Mouse (Mus musculus) forebrain, embryonic 11.5 days (tissue): ENCODE results near the gene Srpk2. TPM values are rescaled to one million over a fixed set of nuclear protein-coding genes. Genes with fewer than 3 reads are reported as not detected.

ENCODE experiments used
- ATAC-seq: fragments of 200-750 bp; cut with Nextera tagmentation; replicated peaks from 2 replicates; pipeline ENCODE4 v1.8.0; 2017; ENCODE audit warnings: moderate TSS enrichment; ENCODE audit not compliant: low FRiP score
- DNase-seq: peaks from one replicate; pipeline ENCODE4 v3.0.0-alpha.2; 2017; ENCODE audit warnings: low spot score
- H3K27ac ChIP-seq: fragments of 300-500 bp; sonication (generic); 2 replicates; pipeline ENCODE4 v1.5.1; 2014; ENCODE audit warnings: low read depth, low read length
- H3K27me3 ChIP-seq: fragments of 300-500 bp; sonication (generic); 2 replicates; pipeline ENCODE4 v1.6.1; 2014; ENCODE audit warnings: mild to moderate bottlenecking, low read length, mixed read lengths; ENCODE audit not compliant: control insufficient read depth, insufficient read depth
- H3K36me3 ChIP-seq: fragments of 300-500 bp; sonication (generic); 2 replicates; pipeline ENCODE4 v1.6.1; 2014; ENCODE audit warnings: mild to moderate bottlenecking, low read length, moderate library complexity, mixed read lengths; ENCODE audit not compliant: control insufficient read depth, insufficient read depth
- H3K4me1 ChIP-seq: fragments of 300-500 bp; sonication (generic); replicated peaks from 2 replicates; pipeline ENCODE4 v1.6.1; 2014; ENCODE audit warnings: low read length, mixed read lengths; ENCODE audit not compliant: control insufficient read depth, insufficient read depth
- H3K4me2 ChIP-seq: fragments of 300-500 bp; sonication (generic); 2 replicates; pipeline ENCODE4 v1.6.1; 2014; ENCODE audit warnings: low read depth, mild to moderate bottlenecking, low read length, moderate library complexity, mixed read lengths; ENCODE audit not compliant: severe bottlenecking
- H3K4me3 ChIP-seq: fragments of 300-500 bp; sonication (generic); 2 replicates; pipeline ENCODE4 v1.5.1; 2014; ENCODE audit warnings: low read depth, low read length
- H3K9ac ChIP-seq: fragments of 300-500 bp; sonication (generic); 2 replicates; pipeline ENCODE4 v1.6.1; 2014; ENCODE audit warnings: low read length
- H3K9me3 ChIP-seq: fragments of 300-500 bp; sonication (generic); 2 replicates; pipeline ENCODE4 v1.6.1; 2016; ENCODE audit warnings: low read length, mixed read lengths; ENCODE audit not compliant: control insufficient read depth
- WGBS: fragments of 180-500 bp; shearing (Covaris S2); extraction: QIAGEN DNeasy Blood & Tissue Kit; methylation state at CpG from one replicate; pipeline ENCODE4 v1.1.7; 2014; 5-methylcytosine and 5-hydroxymethylcytosine counted together
- polyA plus RNA-seq: library from polyadenylated mRNA; unstranded; fragments of >200 nt; fragmentation: Nextera tagmentation; extraction: Ambion mirVana; gene quantifications from 2 replicates; pipeline ENCODE4 v1.2.1, GENCODE M21; 2014

The Srpk2 gene
- polyA plus RNA-seq, 1 experiment from 2014 or later = 61.1 TPM

DNA sequence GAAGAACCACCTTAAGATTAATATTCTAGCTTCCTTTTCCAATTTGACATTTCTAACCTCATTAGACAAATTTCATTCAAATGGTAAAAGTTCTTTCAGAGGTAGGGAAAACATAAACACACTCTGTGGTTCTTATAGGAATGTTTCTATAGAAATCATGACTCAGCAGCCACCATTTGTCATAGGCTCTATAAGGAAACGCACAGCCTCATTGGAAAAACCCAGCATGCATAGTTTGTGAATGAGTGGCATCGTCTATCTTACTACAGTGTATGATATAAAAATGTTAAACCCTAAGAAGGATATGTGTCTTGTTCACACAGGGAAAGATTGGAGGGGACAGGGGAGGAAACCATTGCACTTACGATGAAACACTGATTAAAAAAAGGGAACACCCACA is 178.8 kb downstream of the Srpk2 start:
- Histone ChIP-seq H3K4me2 (no peak overlapping the region), H3K9me3 (no peaks in the 10 kb centered on the region), H3K36me3 (peaks cover 15% of the 10 kb centered on the region), H3K27ac (no peak overlapping the region), H3K4me1 (no peaks in the 10 kb centered on the region), H3K4me3 (no peak overlapping the region), H3K27me3 (no peaks in the 10 kb centered on the region), H3K9ac (no peak overlapping the region)
- WGBS = 92% methylated on average over 3 of the region's 3 CpGs
- ATAC-seq (no peak), DNase-seq (no peak)

DNA sequence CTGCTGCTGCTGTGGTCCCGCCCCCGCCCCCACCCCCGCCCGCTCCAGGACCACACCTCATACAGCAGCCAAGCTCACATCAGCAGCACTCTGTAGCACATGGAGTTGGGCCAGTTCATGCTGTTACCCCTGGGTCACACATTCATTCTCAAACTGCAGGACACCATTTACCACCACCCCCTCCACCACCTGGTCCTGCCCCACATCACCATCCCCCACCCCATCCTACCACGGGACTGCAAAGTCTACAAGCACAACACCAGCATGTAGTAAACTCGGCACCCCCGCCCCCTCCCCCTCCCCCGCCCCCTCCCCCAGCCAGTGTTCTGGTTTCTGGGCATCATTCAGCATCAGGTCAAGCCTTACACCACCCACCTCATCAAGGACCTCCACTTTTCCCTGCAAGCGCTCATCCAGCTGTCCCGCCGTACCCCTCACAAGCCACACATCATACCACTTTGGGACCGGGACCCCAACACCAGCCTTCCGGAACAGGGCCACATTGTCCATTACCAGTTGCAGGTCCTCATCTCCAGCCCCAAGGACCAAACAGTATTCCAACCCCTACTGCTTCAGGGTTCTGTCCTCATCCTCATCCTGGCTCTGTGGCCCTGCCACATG is 182.0 kb downstream of the Srpk2 start:
- H3K36me3 ChIP-seq = peaks cover 18% of the 10 kb centered on the region
- no peak overlapping the region for H3K27ac ChIP-seq
- no peaks in the 10 kb centered on the region for H3K4me1 ChIP-seq
- 83% methylated on average over 10 of the region's 13 CpGs for WGBS
- no peaks in the 10 kb centered on the region for H3K9me3 ChIP-seq
- H3K27me3 ChIP-seq = no peaks in the 10 kb centered on the region
- no peak overlapping the region for H3K4me3 ChIP-seq
- ATAC-seq (no peak; the same call in 1 of the 2 replicates), DNase-seq (no peak)
- H3K4me2 ChIP-seq = no peak overlapping the region
- no peak overlapping the region for H3K9ac ChIP-seq

DNA sequence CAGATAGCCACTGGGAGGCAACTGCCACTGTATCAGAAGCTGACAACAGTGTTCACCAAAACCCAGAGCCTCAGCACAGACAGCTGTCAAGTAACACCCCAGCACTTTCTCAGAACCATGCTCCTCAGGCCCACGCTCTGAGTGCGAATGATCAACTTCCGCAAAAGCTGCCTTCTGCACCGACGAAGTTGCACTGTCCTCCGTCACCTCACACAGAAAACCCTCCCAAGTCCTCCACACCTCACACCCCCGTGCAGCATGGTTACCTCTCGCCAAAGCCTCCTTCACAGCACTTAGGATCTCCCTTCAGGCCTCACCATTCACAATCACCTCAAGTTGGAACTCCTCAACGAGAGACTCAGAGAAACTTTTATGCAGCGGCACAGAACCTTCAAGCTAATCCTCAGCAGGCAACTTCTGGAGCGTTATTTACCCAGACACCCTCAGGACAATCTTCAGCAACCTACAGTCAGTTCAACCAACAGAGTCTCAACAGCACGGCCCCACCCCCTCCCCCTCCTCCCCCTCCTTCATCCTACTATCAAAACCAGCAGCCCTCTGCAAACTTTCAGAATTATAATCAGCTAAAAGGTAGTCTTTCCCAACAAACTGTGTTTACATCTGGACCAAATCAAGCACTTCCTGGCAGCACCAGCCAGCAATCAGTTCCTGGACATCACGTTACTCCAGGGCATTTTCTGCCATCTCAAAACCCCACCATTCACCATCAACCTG is 182.7 kb downstream of the Srpk2 start:
- DNase-seq (no peak), ATAC-seq (no peak)
- H3K9ac ChIP-seq = no peak overlapping the region
- H3K27me3 ChIP-seq = no peaks in the 10 kb centered on the region
- H3K4me3 ChIP-seq = no peak overlapping the region
- WGBS = 84% methylated on average over 13 of the region's 13 CpGs
- no peaks in the 10 kb centered on the region for H3K4me1 ChIP-seq
- no peaks in the 10 kb centered on the region for H3K9me3 ChIP-seq
- peaks cover 21% of the 10 kb centered on the region for H3K36me3 ChIP-seq
- no peak overlapping the region for H3K27ac ChIP-seq
- H3K4me2 ChIP-seq = no peak overlapping the region

DNA sequence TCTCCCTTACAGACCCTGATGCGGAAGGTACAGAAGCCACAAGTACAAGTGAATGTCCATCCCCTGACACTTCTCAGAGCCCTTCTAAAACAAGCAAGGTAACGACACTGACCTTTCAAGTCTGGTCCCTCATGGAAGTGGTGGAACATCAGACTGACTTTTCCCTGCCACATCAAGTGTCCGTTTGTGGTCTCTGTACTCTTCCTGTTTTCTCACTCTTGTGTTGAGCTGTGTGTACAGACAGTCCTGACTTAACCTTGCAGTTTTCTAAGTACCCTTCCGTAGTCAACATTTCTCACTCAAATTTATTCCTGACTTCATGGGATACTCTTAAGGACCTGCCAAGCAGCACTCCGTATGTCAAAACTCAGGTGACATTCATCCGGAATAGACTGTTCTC is 183.7 kb downstream of the Srpk2 start:
- peaks cover 23% of the 10 kb centered on the region for H3K36me3 ChIP-seq
- ATAC-seq (no peak), DNase-seq (no peak)
- no peak overlapping the region for H3K27ac ChIP-seq
- no peaks in the 10 kb centered on the region for H3K27me3 ChIP-seq
- H3K4me1 ChIP-seq = no peaks in the 10 kb centered on the region
- 90% methylated on average over 6 of the region's 6 CpGs for WGBS
- H3K9me3 ChIP-seq = no peaks in the 10 kb centered on the region
- no peak overlapping the region for H3K4me3 ChIP-seq
- H3K4me2 ChIP-seq = no peak overlapping the region
- H3K9ac ChIP-seq = no peak overlapping the region

DNA sequence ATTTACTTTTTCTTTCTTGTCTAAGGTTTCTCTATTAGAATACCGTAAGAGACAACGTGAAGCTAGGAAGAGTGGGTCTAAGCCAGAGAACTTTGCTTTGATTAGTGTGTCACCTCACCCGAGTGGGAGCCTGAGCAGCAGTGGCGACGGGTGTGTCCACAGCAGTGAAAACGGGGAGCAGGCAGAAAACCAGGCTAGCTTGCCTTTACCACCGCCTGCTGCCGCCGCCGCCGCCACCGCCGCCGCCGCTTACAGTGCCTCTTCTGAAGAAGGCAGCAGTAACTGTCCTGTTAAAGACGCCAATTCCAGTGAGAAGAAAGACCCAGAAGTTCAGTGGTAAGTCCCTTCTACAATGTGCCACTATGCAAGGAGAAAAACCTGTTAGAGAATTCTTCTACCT is 185.2 kb downstream of the Srpk2 start:
- Histone ChIP-seq H3K36me3 (peaks cover 26% of the 10 kb centered on the region), H3K27ac (no peak overlapping the region), H3K9ac (no peak overlapping the region), H3K27me3 (no peaks in the 10 kb centered on the region), H3K4me3 (no peak overlapping the region), H3K9me3 (no peaks in the 10 kb centered on the region), H3K4me2 (no peak overlapping the region), H3K4me1 (no peaks in the 10 kb centered on the region)
- 96% methylated on average over 16 of the region's 16 CpGs for WGBS
- no peak for ATAC-seq
- no peak for DNase-seq

DNA sequence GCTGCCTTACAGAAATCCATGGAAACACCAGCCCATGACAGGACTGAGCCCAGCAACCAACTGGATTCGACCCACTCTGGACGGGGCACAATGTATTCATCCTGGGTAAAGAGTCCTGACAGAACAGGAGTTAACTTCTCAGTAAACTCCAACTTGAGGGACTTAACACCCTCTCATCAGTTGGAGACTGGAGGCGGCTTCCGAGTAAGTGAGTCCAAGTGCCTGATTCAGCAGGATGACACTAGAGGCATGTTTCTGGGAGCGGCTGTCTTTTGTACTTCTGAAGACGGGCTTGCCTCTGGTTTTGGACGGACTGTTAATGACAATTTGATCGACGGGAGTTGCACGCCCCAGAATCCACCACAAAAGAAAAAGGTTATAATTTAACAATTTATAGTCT is 186.5 kb downstream of the Srpk2 start:
- Histone ChIP-seq H3K9me3 (no peaks in the 10 kb centered on the region), H3K4me1 (no peaks in the 10 kb centered on the region), H3K9ac (no peak overlapping the region), H3K36me3 (peaks cover 31% of the 10 kb centered on the region), H3K27me3 (no peaks in the 10 kb centered on the region), H3K4me2 (no peak overlapping the region), H3K4me3 (no peak overlapping the region), H3K27ac (no peak overlapping the region)
- 91% methylated on average over 10 of the region's 10 CpGs for WGBS
- DNase-seq = no peak
- no peak for ATAC-seq

DNA sequence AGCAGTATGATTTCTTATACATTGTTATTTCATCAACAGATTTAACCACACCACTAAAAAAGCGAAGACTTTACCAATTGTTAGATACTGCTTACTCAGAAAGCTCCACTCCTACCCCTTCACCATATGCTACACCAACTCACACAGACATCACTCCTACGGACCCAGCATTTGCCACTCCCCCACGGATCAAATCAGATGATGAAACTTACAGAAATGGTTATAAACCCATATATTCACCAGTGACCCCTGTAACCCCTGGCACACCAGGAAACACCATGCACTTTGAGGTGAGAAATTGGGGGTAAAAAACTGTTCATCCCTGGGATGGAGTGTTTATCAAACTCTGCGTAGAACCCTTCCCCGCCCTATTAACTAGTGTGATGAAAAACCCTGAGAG is 187.5 kb downstream of the Srpk2 start:
- ATAC-seq = no peak
- Histone ChIP-seq H3K27me3 (no peaks in the 10 kb centered on the region), H3K4me3 (no peak overlapping the region), H3K4me2 (no peak overlapping the region), H3K9ac (no peak overlapping the region), H3K36me3 (peaks cover 32% of the 10 kb centered on the region), H3K27ac (no peak overlapping the region), H3K9me3 (no peaks in the 10 kb centered on the region), H3K4me1 (no peaks in the 10 kb centered on the region)
- no peak for DNase-seq
- WGBS = 94% methylated on average over 5 of the region's 5 CpGs

DNA sequence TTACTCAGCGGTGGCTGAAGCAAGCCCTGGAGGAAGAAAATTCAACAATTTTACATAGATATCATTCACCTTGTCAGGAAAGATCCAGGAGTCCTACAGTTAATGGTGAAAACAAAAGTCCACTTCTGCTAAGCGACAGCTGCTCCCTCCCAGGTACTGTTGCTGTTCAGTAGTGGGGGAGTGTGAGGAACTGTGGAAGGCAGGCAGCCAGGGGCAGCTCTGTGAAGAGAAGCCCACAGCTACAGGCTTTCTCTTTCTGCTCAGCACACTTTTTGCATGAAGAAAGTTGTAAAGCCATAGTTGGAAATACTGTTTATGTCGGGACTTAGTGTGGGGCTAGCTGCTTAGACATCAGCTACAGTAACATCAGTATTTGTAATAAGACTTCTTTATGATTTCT is 188.0 kb downstream of the Srpk2 start:
- Histone ChIP-seq H3K9ac (no peak overlapping the region), H3K4me2 (no peak overlapping the region), H3K27ac (no peak overlapping the region), H3K36me3 (peaks cover 28% of the 10 kb centered on the region), H3K4me1 (no peaks in the 10 kb centered on the region), H3K4me3 (no peak overlapping the region), H3K27me3 (no peaks in the 10 kb centered on the region), H3K9me3 (no peaks in the 10 kb centered on the region)
- ATAC-seq (no peak), DNase-seq (no peak)
- 94% methylated on average over 3 of the region's 3 CpGs for WGBS

DNA sequence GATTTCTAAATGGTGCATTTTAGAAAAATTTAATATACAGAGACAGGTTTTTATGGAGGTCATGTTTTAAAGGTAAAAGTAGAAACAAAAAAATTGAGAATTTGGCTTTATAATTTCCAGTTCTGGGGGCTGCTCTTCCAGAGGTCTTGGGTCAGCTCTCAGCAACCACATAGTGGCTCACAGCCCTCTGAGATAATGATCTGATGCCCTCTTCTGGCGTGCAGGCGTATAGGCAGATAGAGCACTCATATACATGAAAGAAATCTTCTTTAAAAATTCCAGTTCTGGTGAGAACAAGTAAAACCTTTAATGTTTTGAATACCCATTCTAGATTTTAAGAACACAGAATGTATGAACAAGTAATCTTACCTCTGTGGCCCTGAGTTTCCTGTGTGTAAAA is 193.6 kb downstream of the Srpk2 start:
- no peaks in the 10 kb centered on the region for H3K27me3 ChIP-seq
- 48% methylated on average over 2 of the region's 2 CpGs for WGBS
- ATAC-seq (no peak), DNase-seq (no peak)
- no peak overlapping the region for H3K27ac ChIP-seq
- H3K9me3 ChIP-seq = no peaks in the 10 kb centered on the region
- H3K4me3 ChIP-seq = no peak overlapping the region
- H3K4me2 ChIP-seq = no peak overlapping the region
- peaks cover 14% of the 10 kb centered on the region for H3K36me3 ChIP-seq
- H3K4me1 ChIP-seq = no peaks in the 10 kb centered on the region
- no peak overlapping the region for H3K9ac ChIP-seq
